Mouse (Mus musculus): ENCODE results near the gene Tgoln1. TPM values are rescaled to one million over a fixed set of nuclear protein-coding genes. Genes with fewer than 3 reads are reported as not detected.

The Tgoln1 gene
- polyA plus RNA-seq, 1 experiment from 2014 or later = 48.7 TPM

DNA sequence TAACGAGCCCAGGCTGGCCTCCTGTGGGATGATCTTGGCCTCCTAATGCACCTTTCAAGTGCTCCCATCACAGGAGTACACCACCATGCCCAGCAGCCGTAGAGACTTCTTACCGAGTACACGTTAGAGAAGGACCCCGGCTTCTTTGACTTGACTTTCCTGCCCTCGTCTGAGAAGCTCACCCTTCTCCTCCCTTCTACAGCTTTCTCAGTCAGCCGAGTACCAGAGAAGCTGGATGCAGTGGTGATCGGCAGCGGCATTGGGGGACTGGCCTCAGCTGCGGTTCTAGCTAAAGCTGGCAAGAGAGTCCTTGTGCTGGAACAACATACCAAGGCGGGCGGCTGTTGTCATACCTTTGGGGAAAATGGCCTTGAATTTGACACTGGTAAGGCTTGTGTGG is 16.0 kb downstream of the Tgoln1 start:
- Histone ChIP-seq H3K36me3 (ENCODE audit: control insufficient read depth, insufficient read depth, low read length) (no peaks in the 10 kb centered on the region), H3K9me3 (ENCODE audit: control insufficient read depth, low read length) (no peaks in the 10 kb centered on the region), H3K4me3 (ENCODE audit: low read depth, low read length) (no peak overlapping the region), H3K4me1 (ENCODE audit: control insufficient read depth, insufficient read depth, low read length) (peaks cover 9% of the 10 kb centered on the region), H3K9ac (ENCODE audit: low read length) (no peak overlapping the region), H3K4me2 (no peak overlapping the region), H3K27me3 (ENCODE audit: control insufficient read depth, insufficient read depth, low read length) (no peaks in the 10 kb centered on the region), H3K27ac (ENCODE audit: low read depth, low read length) (no peak overlapping the region)
- WGBS = 83% methylated on average over 12 of the region's 12 CpGs
- ATAC-seq (ENCODE audit: low FRiP score) = no peak
- DNase-seq (ENCODE audit: low spot score, missing footprints) = no peak

DNA sequence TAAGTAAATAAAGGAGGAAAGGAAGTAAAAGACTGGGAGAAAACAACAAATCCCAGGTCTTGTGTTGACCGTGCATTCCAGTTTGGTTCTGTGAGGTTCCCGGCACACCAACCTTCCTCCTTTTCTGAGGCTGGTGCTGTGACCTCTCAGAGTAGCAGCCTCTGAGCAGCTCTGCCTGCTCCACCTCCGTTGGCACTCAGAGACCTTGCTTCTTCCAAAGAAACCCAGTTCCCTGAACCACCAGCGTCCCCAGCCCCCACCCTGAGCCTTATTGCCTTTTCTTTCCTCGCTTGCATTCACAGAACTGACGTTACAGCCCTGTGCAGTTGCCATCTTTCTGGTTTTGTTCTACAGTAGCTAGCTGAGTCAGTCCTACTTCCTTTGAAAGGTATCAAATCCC is 16.6 kb downstream of the Tgoln1 start:
- Histone ChIP-seq H3K9me3 (ENCODE audit: control insufficient read depth, low read length) (no peaks in the 10 kb centered on the region), H3K36me3 (ENCODE audit: control insufficient read depth, insufficient read depth, low read length) (no peaks in the 10 kb centered on the region), H3K27me3 (ENCODE audit: control insufficient read depth, insufficient read depth, low read length) (no peaks in the 10 kb centered on the region), H3K4me1 (ENCODE audit: control insufficient read depth, insufficient read depth, low read length) (peaks cover 9% of the 10 kb centered on the region), H3K4me3 (ENCODE audit: low read depth, low read length) (no peak overlapping the region), H3K27ac (ENCODE audit: low read depth, low read length) (no peak overlapping the region), H3K9ac (ENCODE audit: low read length) (no peak overlapping the region), H3K4me2 (no peak overlapping the region)
- WGBS = 80% methylated on average over 6 of the region's 6 CpGs
- DNase-seq (ENCODE audit: low spot score, missing footprints) = no peak
- ATAC-seq (ENCODE audit: low FRiP score) = no peak

DNA sequence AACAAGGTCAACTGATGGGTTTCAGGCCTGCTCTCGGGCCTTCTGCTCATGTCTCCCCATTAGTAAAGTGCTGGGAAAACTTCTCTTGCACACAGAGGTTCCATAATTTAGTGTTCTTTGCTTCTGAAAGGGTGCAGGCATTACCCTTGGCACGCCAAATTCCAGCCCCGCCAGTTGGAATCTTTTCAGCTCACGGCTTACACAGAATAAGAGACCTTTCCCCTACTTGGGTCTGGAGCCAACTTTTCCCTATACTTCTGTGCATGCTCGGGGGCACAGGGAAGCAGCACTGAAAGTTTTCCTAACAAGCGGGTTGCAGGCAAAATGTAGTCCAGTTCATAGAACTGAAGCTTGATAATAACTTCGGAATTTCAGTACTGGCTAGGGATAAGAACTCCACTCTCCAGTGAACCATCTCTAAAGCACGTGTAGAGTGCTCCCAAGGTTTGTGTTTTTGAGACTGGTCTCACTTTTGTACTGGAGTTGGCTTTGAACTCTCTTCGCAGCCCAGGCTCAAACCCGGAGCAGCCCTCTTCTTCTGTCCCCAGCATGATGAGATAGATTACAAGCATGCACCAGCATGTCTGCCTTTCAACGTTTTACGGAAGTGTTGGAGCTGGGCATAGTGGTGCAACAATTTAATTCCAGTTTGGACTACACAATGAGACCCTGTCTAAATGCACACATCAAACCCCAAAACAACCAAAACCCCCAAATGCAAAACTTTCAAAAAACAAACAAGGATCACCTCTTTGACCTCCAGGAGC is 17.8 kb downstream of the Tgoln1 start:
- Histone ChIP-seq H3K9me3 (ENCODE audit: control insufficient read depth, low read length) (no peaks in the 10 kb centered on the region), H3K27me3 (ENCODE audit: control insufficient read depth, insufficient read depth, low read length) (no peaks in the 10 kb centered on the region), H3K4me3 (ENCODE audit: low read depth, low read length) (peak overlapping the region; percentile 59), H3K4me2 (peak overlapping the region; percentile 62), H3K9ac (ENCODE audit: low read length) (peak overlapping the region; percentile 78), H3K36me3 (ENCODE audit: control insufficient read depth, insufficient read depth, low read length) (no peaks in the 10 kb centered on the region), H3K27ac (ENCODE audit: low read depth, low read length) (no peak overlapping the region), H3K4me1 (ENCODE audit: control insufficient read depth, insufficient read depth, low read length) (peaks cover 9% of the 10 kb centered on the region)
- DNase-seq (ENCODE audit: low spot score, missing footprints) = peak; percentile 85
- 56% methylated on average over 12 of the region's 12 CpGs for WGBS
- ATAC-seq (ENCODE audit: low FRiP score) = 0 out of 2 replicates have a peak, but pooled peaks have one; percentile 6

DNA sequence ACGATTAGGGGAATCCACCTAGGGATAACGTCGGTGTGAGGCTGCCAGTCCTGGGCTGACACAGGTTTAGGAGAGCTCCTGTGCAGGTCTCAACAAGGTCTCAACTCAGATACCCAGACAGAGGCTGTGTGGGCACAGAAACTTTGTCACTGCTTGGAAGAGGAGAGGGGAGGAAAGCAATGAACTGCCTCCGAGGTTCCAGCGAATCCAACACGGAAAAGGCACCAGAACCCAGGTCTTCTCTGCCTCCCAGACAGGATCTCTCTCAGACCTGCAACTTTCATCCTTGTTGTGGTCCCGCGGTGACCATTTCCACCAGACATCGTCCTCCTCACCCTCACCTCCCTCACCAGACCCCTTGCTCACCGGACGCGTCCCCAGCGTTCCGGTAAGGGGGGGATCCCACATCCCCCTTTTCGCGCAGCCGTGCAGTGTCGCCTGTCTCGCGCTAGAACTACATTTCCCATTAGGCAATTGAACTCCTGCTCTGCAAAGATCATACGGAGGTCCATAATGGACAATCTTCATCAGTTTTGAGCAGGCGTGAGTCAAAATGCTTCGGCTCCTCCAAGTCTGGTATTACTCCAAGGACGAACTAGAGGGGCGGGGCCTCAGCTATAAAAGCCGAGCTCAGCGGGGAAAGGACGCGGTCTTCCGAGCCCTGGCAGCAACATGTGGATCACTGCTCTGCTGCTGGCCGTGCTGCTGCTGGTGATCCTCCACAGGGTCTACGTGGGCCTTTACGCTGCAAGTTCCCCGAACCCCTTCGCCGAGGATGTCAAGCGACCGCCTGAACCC is 18.6 kb downstream of the Tgoln1 start, which contains the start of the genes Elmod3 and Retsat:
TSS of gene Elmod3 (minus strand) at position 458 of the 798 bp plus-strand sequence.
TSS of gene Retsat (plus strand) at position 520 of the 798 bp plus-strand sequence.
- peak; percentile 94 for ATAC-seq (ENCODE audit: low FRiP score)
- no peaks in the 10 kb centered on the region for H3K9me3 ChIP-seq (ENCODE audit: control insufficient read depth, low read length)
- no peaks in the 10 kb centered on the region for H3K36me3 ChIP-seq (ENCODE audit: control insufficient read depth, insufficient read depth, low read length)
- peak; percentile 98 for DNase-seq (ENCODE audit: low spot score, missing footprints)
- no peak within 1 kb of the TSS for H3K27ac ChIP-seq (ENCODE audit: low read depth, low read length)
- peak within 1 kb of the TSS; percentile 59 for H3K4me3 ChIP-seq (ENCODE audit: low read depth, low read length)
- WGBS = 2% methylated on average over 38 of the region's 38 CpGs
- H3K4me1 ChIP-seq (ENCODE audit: control insufficient read depth, insufficient read depth, low read length) = peaks cover 9% of the 10 kb centered on the region
- H3K27me3 ChIP-seq (ENCODE audit: control insufficient read depth, insufficient read depth, low read length) = no peaks in the 10 kb centered on the region
- H3K4me2 ChIP-seq = peak within 1 kb of the TSS; percentile 62
- peak within 1 kb of the TSS; percentile 78 for H3K9ac ChIP-seq (ENCODE audit: low read length)

DNA sequence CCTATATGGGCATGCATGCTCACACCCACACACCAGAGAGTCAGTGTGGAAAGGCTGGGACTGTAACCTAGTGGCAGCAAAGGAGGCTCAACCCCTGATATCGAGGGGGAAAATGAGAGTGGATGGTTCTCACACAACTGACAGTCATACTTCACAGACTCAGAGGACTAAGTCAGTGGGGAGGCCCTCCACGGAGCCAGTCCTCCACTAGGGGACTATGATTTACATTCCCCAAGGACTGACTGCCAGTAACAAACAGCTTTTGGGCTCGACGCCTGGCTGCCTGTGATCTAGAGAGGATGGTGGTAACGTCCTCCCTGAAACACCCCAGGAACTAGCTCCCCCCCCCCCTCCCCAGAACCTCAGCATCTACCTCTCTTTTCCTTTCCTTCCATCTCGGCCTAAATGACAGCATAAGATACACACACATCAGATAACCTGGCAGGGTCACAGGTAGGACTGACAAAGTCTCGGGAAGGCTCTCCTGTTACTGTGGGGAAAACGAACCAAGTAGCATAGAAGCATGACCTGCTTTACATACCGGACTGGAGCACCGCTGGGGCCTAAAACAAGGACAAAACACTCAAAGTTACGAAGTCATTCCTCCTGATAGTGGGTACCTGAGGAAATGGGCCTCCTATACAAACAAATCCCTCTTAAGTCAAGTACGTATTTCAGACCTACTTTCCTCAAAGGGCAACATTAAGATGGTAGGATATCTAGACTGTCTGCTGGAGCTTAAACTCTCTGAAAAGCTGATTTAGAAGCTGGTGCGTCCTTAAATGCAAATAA is 19.5 kb downstream of the Tgoln1 start:
- peaks cover 9% of the 10 kb centered on the region for H3K4me1 ChIP-seq (ENCODE audit: control insufficient read depth, insufficient read depth, low read length)
- 60% methylated on average over 13 of the region's 13 CpGs for WGBS

DNA sequence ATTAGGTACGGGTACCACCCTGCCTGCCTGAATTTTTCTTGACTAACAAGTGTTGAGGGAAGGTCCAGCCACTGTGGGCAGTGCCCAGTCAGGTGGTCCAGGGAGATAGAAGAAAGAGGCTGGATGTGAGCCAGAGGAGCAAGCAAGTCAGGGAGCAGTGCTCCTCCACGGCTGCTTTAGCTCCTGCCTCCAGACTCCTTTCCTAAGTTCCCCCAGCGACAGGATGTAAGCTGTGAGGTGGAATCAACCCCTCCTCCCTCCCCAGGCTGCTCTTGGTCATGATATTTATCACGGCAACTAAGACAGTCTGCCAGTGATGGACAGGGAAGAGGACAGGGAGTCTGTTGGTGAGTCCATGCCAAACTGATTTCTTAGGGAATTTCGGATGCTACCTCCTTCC is 22.9 kb downstream of the Tgoln1 start:
- DNase-seq (ENCODE audit: low spot score, missing footprints) = no peak
- Histone ChIP-seq H3K4me3 (ENCODE audit: low read depth, low read length) (no peak overlapping the region), H3K4me1 (ENCODE audit: control insufficient read depth, insufficient read depth, low read length) (peaks cover 7% of the 10 kb centered on the region), H3K4me2 (no peak overlapping the region), H3K36me3 (ENCODE audit: control insufficient read depth, insufficient read depth, low read length) (no peaks in the 10 kb centered on the region), H3K27me3 (ENCODE audit: control insufficient read depth, insufficient read depth, low read length) (no peaks in the 10 kb centered on the region), H3K27ac (ENCODE audit: low read depth, low read length) (no peak overlapping the region), H3K9me3 (ENCODE audit: control insufficient read depth, low read length) (no peaks in the 10 kb centered on the region), H3K9ac (ENCODE audit: low read length) (no peak overlapping the region)
- ATAC-seq (ENCODE audit: low FRiP score) = no peak
- 72% methylated on average over 5 of the region's 5 CpGs for WGBS

More for the DNA sequence above, 19.5 kb downstream of the Tgoln1 start:
- no peaks in the 10 kb centered on the region for H3K27me3 ChIP-seq (ENCODE audit: control insufficient read depth, insufficient read depth, low read length)
- peak overlapping the region; percentile 62 for H3K4me2 ChIP-seq
- DNase-seq (ENCODE audit: low spot score, missing footprints) (no peak), ATAC-seq (ENCODE audit: low FRiP score) (no peak)
- H3K36me3 ChIP-seq (ENCODE audit: control insufficient read depth, insufficient read depth, low read length) = no peaks in the 10 kb centered on the region
- H3K9me3 ChIP-seq (ENCODE audit: control insufficient read depth, low read length) = no peaks in the 10 kb centered on the region
- H3K9ac ChIP-seq (ENCODE audit: low read length) = peak overlapping the region; percentile 78
- no peak overlapping the region for H3K27ac ChIP-seq (ENCODE audit: low read depth, low read length)
- H3K4me3 ChIP-seq (ENCODE audit: low read depth, low read length) = peak overlapping the region; percentile 59

DNA sequence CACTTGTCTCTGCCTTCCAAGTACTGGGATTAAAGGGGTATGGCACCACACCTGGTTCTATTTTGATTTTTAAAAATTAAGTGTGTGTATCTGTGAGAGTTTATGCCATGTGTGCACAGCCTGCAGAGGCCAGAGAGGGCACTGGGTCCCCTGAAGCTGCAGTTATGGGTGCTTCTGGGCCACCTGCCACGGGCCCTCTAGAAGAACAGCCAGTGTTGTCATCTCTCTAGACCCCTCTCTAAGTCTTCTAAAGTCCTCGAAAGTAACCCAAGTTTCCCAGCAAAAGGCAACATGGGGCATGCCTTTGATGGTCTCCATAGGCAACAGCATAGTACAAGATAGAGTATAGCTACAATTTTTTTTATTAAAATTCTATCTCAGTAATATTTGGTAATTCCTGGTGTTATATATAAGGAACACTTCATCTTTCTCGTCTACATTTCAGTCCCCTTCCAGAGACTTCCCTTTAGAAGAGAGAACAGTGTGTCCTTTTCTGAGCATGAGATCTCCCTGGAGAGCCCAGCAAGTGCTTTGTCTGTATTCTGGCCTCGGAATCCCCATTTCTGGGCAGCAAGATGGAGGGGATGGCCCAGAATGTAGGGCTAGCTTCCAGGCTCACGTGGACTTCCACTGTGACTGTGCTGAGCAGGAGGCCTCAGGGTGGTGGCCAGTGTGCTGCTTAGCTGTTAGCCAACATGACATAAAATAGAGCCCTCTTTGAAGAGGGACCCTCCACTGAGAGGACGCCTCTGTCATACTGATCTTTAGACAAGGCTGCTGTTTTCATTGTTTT is 23.6 kb downstream of the Tgoln1 start:
- no peaks in the 10 kb centered on the region for H3K27me3 ChIP-seq (ENCODE audit: control insufficient read depth, insufficient read depth, low read length)
- peaks cover 5% of the 10 kb centered on the region for H3K4me1 ChIP-seq (ENCODE audit: control insufficient read depth, insufficient read depth, low read length)
- DNase-seq (ENCODE audit: low spot score, missing footprints) = no peak
- no peak overlapping the region for H3K4me2 ChIP-seq
- no peaks in the 10 kb centered on the region for H3K36me3 ChIP-seq (ENCODE audit: control insufficient read depth, insufficient read depth, low read length)
- H3K27ac ChIP-seq (ENCODE audit: low read depth, low read length) = no peak overlapping the region
- 80% methylated on average over 6 of the region's 6 CpGs for WGBS
- no peak for ATAC-seq (ENCODE audit: low FRiP score)
- no peaks in the 10 kb centered on the region for H3K9me3 ChIP-seq (ENCODE audit: control insufficient read depth, low read length)
- no peak overlapping the region for H3K9ac ChIP-seq (ENCODE audit: low read length)
- H3K4me3 ChIP-seq (ENCODE audit: low read depth, low read length) = no peak overlapping the region

DNA sequence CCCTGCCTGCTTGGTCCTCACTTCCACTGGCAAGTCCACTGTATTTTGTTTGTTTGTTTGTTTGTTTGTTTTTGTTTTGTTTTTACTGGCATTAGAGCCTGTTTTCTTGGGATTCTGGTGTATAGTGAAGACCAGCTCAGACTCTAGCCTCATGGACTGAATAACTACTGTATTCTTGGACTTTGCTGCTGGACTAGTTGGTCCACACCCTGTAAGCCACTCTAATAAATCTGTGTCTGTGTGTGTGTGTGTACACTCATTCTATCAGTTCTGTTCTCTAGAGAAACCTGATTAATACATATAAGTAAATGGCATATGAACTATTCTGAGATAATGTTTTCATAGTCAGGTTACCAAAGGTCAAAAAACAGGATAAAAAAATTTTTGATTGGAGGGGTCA is 26.7 kb downstream of the Tgoln1 start:
- no peaks in the 10 kb centered on the region for H3K27me3 ChIP-seq (ENCODE audit: control insufficient read depth, insufficient read depth, low read length)
- H3K9ac ChIP-seq (ENCODE audit: low read length) = no peak overlapping the region
- no peaks in the 10 kb centered on the region for H3K9me3 ChIP-seq (ENCODE audit: control insufficient read depth, low read length)
- no peaks in the 10 kb centered on the region for H3K4me1 ChIP-seq (ENCODE audit: control insufficient read depth, insufficient read depth, low read length)
- DNase-seq (ENCODE audit: low spot score, missing footprints) (no peak), ATAC-seq (ENCODE audit: low FRiP score) (no peak)
- no peaks in the 10 kb centered on the region for H3K36me3 ChIP-seq (ENCODE audit: control insufficient read depth, insufficient read depth, low read length)
- H3K4me2 ChIP-seq = no peak overlapping the region
- no peak overlapping the region for H3K27ac ChIP-seq (ENCODE audit: low read depth, low read length)
- no peak overlapping the region for H3K4me3 ChIP-seq (ENCODE audit: low read depth, low read length)
